Mouse (Mus musculus): ENCODE data around the gene Hmg20b. TPM values are rescaled to one million over a fixed set of nuclear protein-coding genes. Genes with fewer than 3 reads are reported as not detected.
A peak's percentile ranks its signal among the peaks of the same experiment; 100 is the strongest.

Gene Hmg20b
- polyA plus RNA-seq, 1 experiment from 2014 or later: 39.9 TPM

DNA sequence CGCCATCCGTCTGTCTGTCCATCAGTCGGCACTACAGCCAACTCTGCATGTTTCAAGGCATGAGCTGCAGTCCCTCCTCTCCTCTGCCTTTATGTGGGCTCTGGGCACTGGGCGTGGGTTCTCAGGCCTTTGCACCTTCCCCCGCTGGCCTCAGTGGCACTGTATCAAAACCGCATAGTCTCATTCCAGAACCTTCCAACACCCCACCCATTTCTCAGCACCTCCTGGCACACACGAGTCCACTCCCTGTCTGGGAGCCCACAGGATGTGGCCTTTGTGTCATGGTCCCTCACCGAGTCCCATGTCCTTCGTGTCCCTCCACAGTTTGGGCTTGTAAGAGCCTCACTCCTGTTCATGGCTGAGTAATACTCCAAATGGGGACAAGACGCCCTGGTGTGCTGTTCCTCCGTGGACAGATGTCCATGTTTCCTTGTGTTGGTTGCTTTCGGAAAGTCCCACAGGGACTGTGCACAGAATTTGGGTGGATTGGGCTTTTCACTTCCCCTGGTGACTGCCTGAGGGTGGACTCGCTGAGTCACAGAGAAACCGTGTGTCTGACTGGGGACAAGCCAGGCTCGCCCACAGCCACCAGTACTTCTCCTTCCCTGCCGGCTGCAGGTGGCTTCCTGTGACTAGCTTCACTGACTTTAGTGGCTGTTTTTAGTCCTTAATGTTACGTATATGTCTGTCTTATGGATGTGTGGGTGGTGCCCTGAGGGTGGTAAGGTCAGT, 51.7 kb downstream of the Hmg20b start:
- ATAC-seq: no peak
- Histone ChIP-seq H3K4me1 (peaks cover 100% of the 10 kb centered on the region), H3K27ac (peak overlapping the region; percentile 83), H3K36me3 (peaks cover 35% of the 10 kb centered on the region; the same call in 1 of the 2 replicates), H3K4me2 (0 out of 2 replicates have a peak overlapping the region, but pooled peaks have one; percentile 37), H3K27me3 (replicated peaks) (no peaks in the 10 kb centered on the region), H3K9ac (peak overlapping the region; percentile 28; the same call in 1 of the 2 replicates), H3K9me3 (replicated peaks) (no peaks in the 10 kb centered on the region), H3K4me3 (no peak overlapping the region)
- 69% methylated on average over 17 of the region's 17 CpGs for WGBS (ENCODE audit: insufficient replicate concordance)

GRCm38 (mm10) chr10:81297845-81298244, 52.4 kb downstream of the Hmg20b start:
- ATAC-seq: no peak
- Histone ChIP-seq H3K9ac (peak overlapping the region; percentile 4; the same call in 1 of the 2 replicates), H3K4me3 (no peak overlapping the region), H3K9me3 (replicated peaks) (no peaks in the 10 kb centered on the region), H3K27ac (peak overlapping the region; percentile 83), H3K27me3 (replicated peaks) (no peaks in the 10 kb centered on the region), H3K36me3 (peaks cover 35% of the 10 kb centered on the region; the same call in 1 of the 2 replicates), H3K4me2 (peak overlapping the region; percentile 37; the same call in 1 of the 2 replicates), H3K4me1 (peaks cover 98% of the 10 kb centered on the region)
- whole genome bisulfite sequencing (ENCODE audit: insufficient replicate concordance): 35% methylated on average over 10 of the region's 10 CpGs

DNA sequence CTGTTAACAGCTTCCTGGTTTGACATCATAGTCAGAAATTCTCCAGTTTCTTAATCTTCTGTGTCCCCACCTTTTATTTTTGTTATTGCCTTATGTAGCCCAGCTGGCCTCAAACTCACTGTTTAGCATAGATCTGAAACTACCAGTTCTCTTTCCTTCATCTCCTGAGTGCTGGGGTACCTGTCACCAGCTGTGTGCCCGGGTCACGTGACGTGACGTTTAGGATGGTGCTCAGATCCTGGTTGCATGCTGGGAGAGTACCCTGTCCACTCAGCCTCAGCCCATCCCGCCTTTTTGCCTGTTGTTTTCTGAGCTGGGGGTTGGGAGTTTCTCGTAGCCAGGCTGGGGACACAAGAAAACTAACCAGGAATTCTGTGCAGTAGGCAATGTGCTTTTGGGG, 53.0 kb downstream of the Hmg20b start:
- WGBS (ENCODE audit: insufficient replicate concordance): 70% methylated on average over 6 of the region's 6 CpGs
- Histone ChIP-seq H3K36me3 (peaks cover 35% of the 10 kb centered on the region; the same call in 1 of the 2 replicates), H3K9ac (no peak overlapping the region; the same call in 1 of the 2 replicates), H3K4me2 (peak overlapping the region; percentile 37; the same call in 1 of the 2 replicates), H3K4me1 (peaks cover 94% of the 10 kb centered on the region), H3K4me3 (no peak overlapping the region), H3K27me3 (replicated peaks) (no peaks in the 10 kb centered on the region), H3K27ac (peak overlapping the region; percentile 83), H3K9me3 (replicated peaks) (no peaks in the 10 kb centered on the region)
- no peak for ATAC-seq

Small RNA genes within 50 kb of the gene (microRNA-seq; reads per million reads assigned to microRNA genes)
- not detected for gene Mir6913

Other genes with a start within 250 kb of the Hmg20b start
- gene Map2k2, start 244.6 kb downstream of the Hmg20b start, polyA plus RNA-seq (2016; fragmentation: Nextera tagmentation; extraction: Ambion mirVana): 167 and 168 TPM in 2 replicates
- 74.0 and 76.0 TPM in 2 replicates for gene Zbtb7a, start 215.3 kb downstream of the Hmg20b start, polyA plus RNA-seq (2016; fragmentation: Nextera tagmentation; extraction: Ambion mirVana)
- 28.9 and 29.7 TPM in 2 replicates for gene Pias4, start 182.6 kb downstream of the Hmg20b start, polyA plus RNA-seq (2016; fragmentation: Nextera tagmentation; extraction: Ambion mirVana)
- gene Eef2, start 173.8 kb downstream of the Hmg20b start, polyA plus RNA-seq (2016; fragmentation: Nextera tagmentation; extraction: Ambion mirVana): 440 and 450 TPM in 2 replicates
- gene Dapk3, start 167.5 kb downstream of the Hmg20b start, polyA plus RNA-seq (2016; fragmentation: Nextera tagmentation; extraction: Ambion mirVana): 41.7 TPM in 2 replicates
- gene 4930442H23Rik, start 166.6 kb downstream of the Hmg20b start, polyA plus RNA-seq (2016; fragmentation: Nextera tagmentation; extraction: Ambion mirVana): not detected in 2 replicates
- gene Nmrk2, start 148.4 kb downstream of the Hmg20b start, polyA plus RNA-seq (2016; fragmentation: Nextera tagmentation; extraction: Ambion mirVana): not detected in 2 replicates
- 0.05 and 0.06 TPM in 2 replicates for gene Atcay, start 119.6 kb downstream of the Hmg20b start, polyA plus RNA-seq (2016; fragmentation: Nextera tagmentation; extraction: Ambion mirVana)
- gene Zfr2, start 117.3 kb downstream of the Hmg20b start, polyA plus RNA-seq (2016; fragmentation: Nextera tagmentation; extraction: Ambion mirVana): 1.1 and 1.2 TPM in 2 replicates
- gene Matk, start 97.5 kb downstream of the Hmg20b start, polyA plus RNA-seq (2016; fragmentation: Nextera tagmentation; extraction: Ambion mirVana): 2.0 and 2.2 TPM in 2 replicates
- gene Mrpl54, start 83.5 kb downstream of the Hmg20b start, polyA plus RNA-seq (2016; fragmentation: Nextera tagmentation; extraction: Ambion mirVana): 152 and 156 TPM in 2 replicates
- 27.3 and 30.4 TPM in 2 replicates for gene Apba3, start 83.5 kb downstream of the Hmg20b start, polyA plus RNA-seq (2016; fragmentation: Nextera tagmentation; extraction: Ambion mirVana)
- gene Tjp3, start 58.9 kb downstream of the Hmg20b start, polyA plus RNA-seq (2016; fragmentation: Nextera tagmentation; extraction: Ambion mirVana): 1.1 and 1.3 TPM in 2 replicates
- gene Pip5k1c, start 57.5 kb downstream of the Hmg20b start, polyA plus RNA-seq (2016; fragmentation: Nextera tagmentation; extraction: Ambion mirVana): 27.8 and 29.0 TPM in 2 replicates
- 52.9 and 55.1 TPM in 2 replicates for gene Cactin, start 29.4 kb downstream of the Hmg20b start, polyA plus RNA-seq (2016; fragmentation: Nextera tagmentation; extraction: Ambion mirVana)
- 6.7 and 7.0 TPM in 2 replicates for gene Tbxa2r, start 21.7 kb downstream of the Hmg20b start, polyA plus RNA-seq (2016; fragmentation: Nextera tagmentation; extraction: Ambion mirVana)
- 0.04 TPM in 1 of 2 replicates, not detected in the other for gene Gipc3, start 7.2 kb downstream of the Hmg20b start, polyA plus RNA-seq (2016; fragmentation: Nextera tagmentation; extraction: Ambion mirVana)
- gene Mfsd12, start 7.0 kb upstream of the Hmg20b start, polyA plus RNA-seq (2016; fragmentation: Nextera tagmentation; extraction: Ambion mirVana): 20.8 and 21.0 TPM in 2 replicates
- gene 4930404N11Rik, start 15.3 kb upstream of the Hmg20b start, polyA plus RNA-seq (2016; fragmentation: Nextera tagmentation; extraction: Ambion mirVana): 1.4 TPM in 2 replicates
- 93.8 and 100 TPM in 2 replicates for gene Fzr1, start 28.0 kb upstream of the Hmg20b start, polyA plus RNA-seq (2016; fragmentation: Nextera tagmentation; extraction: Ambion mirVana)
- gene Dohh, start 33.9 kb upstream of the Hmg20b start, polyA plus RNA-seq (2016; fragmentation: Nextera tagmentation; extraction: Ambion mirVana): 70.0 and 74.5 TPM in 2 replicates
- 0.68 and 1.2 TPM in 2 replicates for gene Gm48551, start 34.0 kb upstream of the Hmg20b start, polyA plus RNA-seq (2016; fragmentation: Nextera tagmentation; extraction: Ambion mirVana)
- 0.71 and 0.98 TPM in 2 replicates for gene Gm48552, start 38.5 kb upstream of the Hmg20b start, polyA plus RNA-seq (2016; fragmentation: Nextera tagmentation; extraction: Ambion mirVana)
- 1.8 TPM in 2 replicates for gene Smim24, start 42.6 kb upstream of the Hmg20b start, polyA plus RNA-seq (2016; fragmentation: Nextera tagmentation; extraction: Ambion mirVana)
- gene Nfic, start 105.2 kb upstream of the Hmg20b start, polyA plus RNA-seq (2016; fragmentation: Nextera tagmentation; extraction: Ambion mirVana): 10.1 and 10.2 TPM in 2 replicates
- 0.05 and 0.06 TPM in 2 replicates for gene Celf5, start 132.2 kb upstream of the Hmg20b start, polyA plus RNA-seq (2016; fragmentation: Nextera tagmentation; extraction: Ambion mirVana)
- 59.9 and 62.7 TPM in 2 replicates for gene Ncln, start 145.9 kb upstream of the Hmg20b start, polyA plus RNA-seq (2016; fragmentation: Nextera tagmentation; extraction: Ambion mirVana)
- gene S1pr4, start 149.7 kb upstream of the Hmg20b start, polyA plus RNA-seq (2016; fragmentation: Nextera tagmentation; extraction: Ambion mirVana): 3.1 and 3.3 TPM in 2 replicates
- 7.0 and 7.3 TPM in 2 replicates for gene Gna15, start 173.7 kb upstream of the Hmg20b start, polyA plus RNA-seq (2016; fragmentation: Nextera tagmentation; extraction: Ambion mirVana)
- gene Gna11, start 194.7 kb upstream of the Hmg20b start, polyA plus RNA-seq (2016; fragmentation: Nextera tagmentation; extraction: Ambion mirVana): 27.7 and 28.3 TPM in 2 replicates
- 263 and 270 TPM in 2 replicates for gene Aes, start 209.0 kb upstream of the Hmg20b start, polyA plus RNA-seq (2016; fragmentation: Nextera tagmentation; extraction: Ambion mirVana)
- 4.8 and 5.1 TPM in 2 replicates for gene Tle2, start 224.1 kb upstream of the Hmg20b start, polyA plus RNA-seq (2016; fragmentation: Nextera tagmentation; extraction: Ambion mirVana)